Mouse (Mus musculus): ENCODE measurements around the gene Ccser1.

DNA sequence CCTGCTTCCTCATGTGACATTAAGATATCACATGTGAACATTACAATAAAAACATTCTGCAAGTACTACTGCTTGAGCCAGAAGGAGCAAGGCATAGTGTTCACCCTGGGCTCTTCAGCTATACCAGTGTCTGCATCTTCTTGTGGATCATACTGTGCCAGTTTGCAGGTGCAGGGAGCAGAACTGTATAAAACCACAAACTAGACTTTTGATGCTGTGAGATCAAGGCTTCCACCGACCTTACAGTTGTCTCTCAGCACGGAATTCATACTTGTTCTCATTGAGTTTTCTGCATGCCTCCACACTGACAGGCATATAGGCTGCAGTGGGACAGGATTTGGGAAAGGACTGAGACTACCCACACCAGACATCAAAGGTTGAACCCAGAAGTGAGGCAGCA, 146.0 kb downstream of the Ccser1 start:
- no peak for TF ChIP-seq CTCF (IDR thresholded peaks at IDR 0.05; ENCODE audit: borderline replicate concordance, insufficient read depth, low read length)
- no peak for TF ChIP-seq POLR2A (IDR thresholded peaks at IDR 0.05; ENCODE audit: low read depth, low read length)

Data from embryonic fibroblast, embryonic 13.5 days (primary cell).